Mouse (Mus musculus): ENCODE results near the gene Il5ra. TPM values are rescaled to one million over a fixed set of nuclear protein-coding genes. Genes with fewer than 3 reads are reported as not detected.

Il5ra gene
- polyA plus RNA-seq, 1 experiment, result not detected

DNA sequence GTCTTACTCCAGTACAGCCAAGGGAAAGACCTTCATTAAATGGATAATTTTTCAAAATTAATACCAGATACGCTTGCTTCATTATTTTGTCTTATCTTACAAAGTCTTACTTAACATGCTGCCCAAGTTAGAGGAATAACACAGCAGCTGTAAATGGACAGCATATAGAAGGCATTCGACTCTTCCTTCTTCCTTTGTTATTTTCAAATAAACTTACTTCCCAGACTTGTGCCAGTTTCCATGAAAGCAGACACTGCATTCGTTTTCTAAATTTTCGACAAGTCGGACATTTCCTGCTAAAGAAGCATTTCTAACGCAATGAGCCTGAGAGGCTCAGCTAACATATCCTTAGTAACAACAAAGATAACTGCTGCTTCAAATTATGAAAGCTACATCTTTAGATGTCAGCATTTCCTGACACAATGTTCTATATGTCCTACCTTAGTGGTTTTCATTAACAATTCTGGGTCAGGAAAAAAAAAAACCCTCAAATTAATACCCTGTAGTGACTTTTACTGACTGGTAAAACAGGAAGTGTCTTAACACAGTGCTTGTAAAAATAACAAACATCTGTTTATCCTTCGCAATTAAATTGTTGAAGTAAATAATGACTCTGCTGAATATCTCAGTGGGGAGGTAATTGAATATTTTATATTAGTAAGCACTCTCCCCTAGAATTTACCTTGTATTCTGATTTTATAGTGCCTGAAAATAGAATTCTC lies 3.0 kb downstream of the Il5ra start:
- no peak overlapping the region for H3K4me3 ChIP-seq (ENCODE audit: insufficient read depth, low read length)
- TF ChIP-seq POLR2A (IDR thresholded peaks at IDR 0.05; ENCODE audit: extremely low read depth, insufficient read depth, low read length), result no peak
- no peak for TF ChIP-seq CTCF (IDR thresholded peaks at IDR 0.05; ENCODE audit: extremely low read depth, insufficient read depth, low read length)
- no peak overlapping the region for H3K27ac ChIP-seq (ENCODE audit: insufficient read depth, low read length)
- H3K4me1 ChIP-seq (ENCODE audit: control insufficient read depth, insufficient read depth, low read length), result no peaks in the 10 kb centered on the region

DNA sequence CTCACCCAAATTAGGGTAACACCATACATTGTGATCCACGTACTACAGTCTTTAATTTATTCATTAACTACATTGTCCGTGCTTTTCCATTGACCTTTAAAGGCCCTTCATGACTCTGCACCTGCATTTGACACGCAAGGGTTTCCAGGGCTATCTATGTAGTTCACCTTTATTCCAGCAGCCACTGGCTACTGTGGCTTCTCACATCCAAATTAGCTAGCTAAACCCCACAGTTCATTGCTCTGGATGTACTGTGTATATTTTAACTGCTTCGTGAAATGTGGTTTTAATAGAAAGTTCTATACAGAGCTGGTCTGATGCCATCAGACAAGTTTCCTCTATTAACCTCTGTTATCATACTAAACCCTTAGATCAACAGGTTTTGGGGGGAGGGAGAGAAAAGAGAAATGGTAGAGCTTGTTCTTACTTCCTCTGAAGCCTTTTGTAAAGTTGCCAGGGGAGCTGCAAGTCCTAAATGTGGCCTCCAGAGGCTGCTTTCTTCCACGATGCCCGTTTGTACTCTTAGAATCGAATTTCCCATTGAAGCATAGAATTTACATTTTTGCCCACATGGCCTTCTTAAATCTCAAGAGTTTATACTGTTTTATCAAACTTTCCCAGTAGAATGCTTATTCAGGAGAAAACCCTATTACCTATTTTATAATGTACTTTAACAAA lies 5.1 kb downstream of the Il5ra start:
- no peaks in the 10 kb centered on the region for H3K4me1 ChIP-seq (ENCODE audit: control insufficient read depth, insufficient read depth, low read length)
- TF ChIP-seq CTCF (IDR thresholded peaks at IDR 0.05; ENCODE audit: extremely low read depth, insufficient read depth, low read length) (no peak), POLR2A (IDR thresholded peaks at IDR 0.05; ENCODE audit: extremely low read depth, insufficient read depth, low read length) (no peak)
- H3K27ac ChIP-seq (ENCODE audit: insufficient read depth, low read length), result no peak overlapping the region
- no peak overlapping the region for H3K4me3 ChIP-seq (ENCODE audit: insufficient read depth, low read length)

DNA sequence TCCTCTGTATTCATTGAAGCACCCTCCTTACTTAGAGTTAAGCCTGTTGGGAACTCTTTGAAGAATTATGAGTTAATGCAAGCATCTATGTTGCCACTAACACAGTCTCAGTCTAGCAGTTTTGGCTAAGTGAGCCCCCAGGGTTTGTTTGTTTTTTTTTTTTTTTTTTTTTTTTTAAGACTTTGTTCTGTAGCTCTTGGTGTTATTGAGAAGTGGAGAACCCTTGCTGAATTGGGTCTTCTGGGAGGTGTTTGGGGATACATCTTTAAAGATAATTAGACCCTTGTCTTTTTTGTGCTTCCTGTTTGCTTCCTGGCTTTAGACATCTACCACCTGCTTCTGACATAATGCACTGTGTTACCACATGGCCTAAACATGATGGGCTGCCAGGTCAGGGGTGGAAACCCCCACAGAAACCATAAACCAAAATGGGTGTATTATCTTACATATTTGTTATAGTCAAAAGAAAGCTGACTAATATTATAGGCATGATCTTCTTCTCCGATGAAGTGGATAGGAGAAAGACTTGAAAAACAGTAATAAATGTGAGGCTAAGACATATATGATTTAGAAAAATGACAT lies 8.5 kb downstream of the Il5ra start:
- H3K4me3 ChIP-seq (ENCODE audit: insufficient read depth, low read length), result no peak overlapping the region
- no peaks in the 10 kb centered on the region for H3K4me1 ChIP-seq (ENCODE audit: control insufficient read depth, insufficient read depth, low read length)
- no peak overlapping the region for H3K27ac ChIP-seq (ENCODE audit: insufficient read depth, low read length)
- no peak for TF ChIP-seq CTCF (IDR thresholded peaks at IDR 0.05; ENCODE audit: extremely low read depth, insufficient read depth, low read length)
- TF ChIP-seq POLR2A (IDR thresholded peaks at IDR 0.05; ENCODE audit: extremely low read depth, insufficient read depth, low read length), result no peak

DNA sequence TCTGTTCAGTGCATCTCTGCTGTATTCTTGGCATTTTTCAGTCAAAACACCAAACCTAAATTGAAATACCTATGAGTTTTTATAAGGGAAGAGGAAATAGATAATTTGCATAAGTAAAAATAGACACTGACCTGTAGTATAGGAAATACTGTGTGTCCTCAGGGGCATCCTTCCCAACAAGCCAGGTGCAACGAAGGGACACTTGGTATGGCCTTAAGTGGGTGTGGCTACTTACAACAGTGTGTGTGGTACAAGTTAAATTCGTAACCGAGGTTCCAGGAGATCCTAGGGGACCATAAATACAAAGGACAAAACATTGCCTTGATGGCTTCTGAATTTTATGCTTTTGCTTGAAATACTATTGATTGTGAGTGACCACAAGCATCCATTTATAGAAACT lies 10.6 kb downstream of the Il5ra start:
- TF ChIP-seq CTCF (IDR thresholded peaks at IDR 0.05; ENCODE audit: extremely low read depth, insufficient read depth, low read length) (no peak), POLR2A (IDR thresholded peaks at IDR 0.05; ENCODE audit: extremely low read depth, insufficient read depth, low read length) (no peak)
- H3K4me1 ChIP-seq (ENCODE audit: control insufficient read depth, insufficient read depth, low read length), result no peaks in the 10 kb centered on the region
- H3K4me3 ChIP-seq (ENCODE audit: insufficient read depth, low read length), result no peak overlapping the region
- H3K27ac ChIP-seq (ENCODE audit: insufficient read depth, low read length), result no peak overlapping the region

DNA sequence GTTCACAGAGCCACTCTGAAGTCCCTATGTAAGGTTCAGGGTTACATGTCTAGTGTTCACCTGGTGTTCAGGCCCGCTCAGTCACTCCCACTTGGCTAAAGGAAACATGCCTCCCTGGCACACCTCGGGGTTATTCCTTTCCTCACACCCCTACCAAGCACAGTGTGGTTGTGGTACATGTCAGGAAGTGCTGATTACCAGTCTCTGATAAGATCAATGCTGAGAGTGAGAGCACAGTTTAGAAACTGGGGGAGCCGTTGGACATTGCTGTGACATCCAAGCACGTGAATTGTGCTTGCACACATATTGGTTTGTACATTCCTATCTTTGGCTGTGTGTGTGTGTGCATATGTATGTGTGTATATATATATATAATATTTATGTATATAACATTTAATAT lies 16.3 kb downstream of the Il5ra start:
- H3K4me3 ChIP-seq (ENCODE audit: insufficient read depth, low read length), result no peak overlapping the region

DNA sequence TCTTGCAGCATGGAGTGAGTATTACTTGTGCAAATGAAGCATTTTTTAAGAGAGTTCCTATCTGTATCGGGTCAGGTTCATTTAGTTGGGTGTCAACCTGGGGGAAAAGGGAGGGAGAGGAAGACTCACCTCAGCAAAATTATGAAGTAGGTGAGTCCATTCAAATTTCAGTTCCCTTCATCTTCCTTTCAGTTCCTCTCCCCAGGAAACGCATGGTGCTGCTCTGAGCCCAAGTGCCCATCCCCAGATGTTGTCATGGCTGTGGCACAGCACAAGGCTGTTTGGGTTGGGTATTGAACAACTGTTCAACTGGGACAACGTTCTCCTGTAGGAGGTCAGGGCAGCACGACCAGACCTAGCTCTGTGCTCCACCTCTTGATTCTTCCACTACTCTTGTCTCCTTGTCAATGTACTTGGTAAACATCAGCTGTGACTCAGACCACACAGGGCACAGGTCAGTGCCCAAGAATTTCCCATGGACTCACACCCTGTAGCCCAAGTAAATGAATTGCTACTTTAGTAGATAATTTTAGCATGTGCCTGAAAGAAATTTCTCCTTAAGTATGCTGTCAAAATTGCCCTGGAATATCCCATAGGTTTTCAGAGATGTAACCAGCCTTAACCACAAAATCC lies 19.0 kb downstream of the Il5ra start:
- no peak overlapping the region for H3K27ac ChIP-seq (ENCODE audit: insufficient read depth, low read length)
- H3K4me3 ChIP-seq (ENCODE audit: insufficient read depth, low read length), result no peak overlapping the region
- TF ChIP-seq POLR2A (IDR thresholded peaks at IDR 0.05; ENCODE audit: extremely low read depth, insufficient read depth, low read length), result no peak
- no peak for TF ChIP-seq CTCF (IDR thresholded peaks at IDR 0.05; ENCODE audit: extremely low read depth, insufficient read depth, low read length)
- no peaks in the 10 kb centered on the region for H3K4me1 ChIP-seq (ENCODE audit: control insufficient read depth, insufficient read depth, low read length)

More for the DNA sequence above, 16.3 kb downstream of the Il5ra start:
- no peak for TF ChIP-seq POLR2A (IDR thresholded peaks at IDR 0.05; ENCODE audit: extremely low read depth, insufficient read depth, low read length)
- no peak for TF ChIP-seq CTCF (IDR thresholded peaks at IDR 0.05; ENCODE audit: extremely low read depth, insufficient read depth, low read length)
- H3K27ac ChIP-seq (ENCODE audit: insufficient read depth, low read length), result no peak overlapping the region
- H3K4me1 ChIP-seq (ENCODE audit: control insufficient read depth, insufficient read depth, low read length), result no peaks in the 10 kb centered on the region

DNA sequence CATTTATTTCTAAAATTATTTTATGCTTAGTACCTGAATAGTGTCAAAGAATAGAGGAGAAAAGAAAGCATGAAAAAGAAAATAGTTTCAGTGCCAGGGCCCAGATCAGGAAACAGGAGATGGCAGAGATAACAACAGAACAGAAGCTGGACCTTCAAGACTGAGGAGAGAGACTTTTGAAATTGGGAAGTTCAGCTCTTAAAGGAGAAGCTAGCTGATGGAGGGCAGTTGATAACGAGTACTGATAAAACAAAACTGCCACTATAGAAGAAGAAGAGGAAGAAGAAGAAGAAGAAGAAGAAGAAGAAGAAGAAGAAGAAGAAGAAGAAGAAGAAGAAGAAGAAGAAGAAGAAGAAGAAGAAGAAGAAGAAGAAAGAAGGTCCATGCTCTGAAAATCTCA lies 21.1 kb downstream of the Il5ra start:
- Histone ChIP-seq H3K27ac (ENCODE audit: insufficient read depth, low read length) (no peak overlapping the region), H3K4me1 (ENCODE audit: control insufficient read depth, insufficient read depth, low read length) (no peaks in the 10 kb centered on the region), H3K4me3 (ENCODE audit: insufficient read depth, low read length) (no peak overlapping the region)
- TF ChIP-seq POLR2A (IDR thresholded peaks at IDR 0.05; ENCODE audit: extremely low read depth, insufficient read depth, low read length), result no peak
- TF ChIP-seq CTCF (IDR thresholded peaks at IDR 0.05; ENCODE audit: extremely low read depth, insufficient read depth, low read length), result no peak

DNA sequence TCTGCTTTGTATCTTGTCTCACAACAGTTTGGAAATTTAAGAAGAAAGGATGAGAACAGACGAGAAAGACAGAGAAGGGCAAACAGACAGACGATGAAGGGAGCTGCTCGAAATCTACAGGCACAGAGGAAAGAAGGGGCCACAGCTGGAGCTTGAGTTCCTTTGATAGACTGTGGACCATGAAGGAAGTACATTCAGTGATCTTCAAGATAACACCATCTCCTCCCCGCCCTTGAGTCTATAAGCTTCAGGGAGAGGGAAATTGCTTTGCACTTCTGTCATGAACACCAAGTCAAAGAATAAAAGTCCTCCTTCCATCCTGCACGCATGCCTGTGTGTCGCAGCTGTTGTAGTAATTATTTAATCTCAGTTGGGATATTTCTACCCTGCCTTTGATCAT lies 22.8 kb downstream of the Il5ra start:
- TF ChIP-seq CTCF (IDR thresholded peaks at IDR 0.05; ENCODE audit: extremely low read depth, insufficient read depth, low read length), result no peak
- TF ChIP-seq POLR2A (IDR thresholded peaks at IDR 0.05; ENCODE audit: extremely low read depth, insufficient read depth, low read length), result no peak
- Histone ChIP-seq H3K4me1 (ENCODE audit: control insufficient read depth, insufficient read depth, low read length) (no peaks in the 10 kb centered on the region), H3K27ac (ENCODE audit: insufficient read depth, low read length) (no peak overlapping the region), H3K4me3 (ENCODE audit: insufficient read depth, low read length) (no peak overlapping the region)

DNA sequence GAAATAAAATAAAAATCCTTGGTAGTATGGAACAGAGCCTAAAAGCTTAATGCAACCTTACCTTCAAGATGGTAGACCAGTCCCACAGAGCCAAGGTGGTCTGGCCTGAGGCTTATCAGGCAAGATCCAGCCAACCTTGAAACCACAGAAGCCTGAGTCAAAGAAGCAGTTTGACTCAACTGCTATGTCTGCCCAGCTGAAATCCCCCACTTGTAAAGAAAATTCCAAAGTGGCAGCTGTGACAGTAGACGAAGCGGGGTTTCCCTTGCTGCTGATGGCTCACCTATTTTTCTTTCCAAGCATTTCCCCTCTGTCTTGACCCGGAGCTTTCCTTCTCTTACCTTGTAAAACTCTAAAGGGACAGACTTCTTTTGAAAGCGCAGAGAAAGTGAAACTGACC lies 23.2 kb downstream of the Il5ra start:
- H3K4me3 ChIP-seq (ENCODE audit: insufficient read depth, low read length), result no peak overlapping the region
- TF ChIP-seq CTCF (IDR thresholded peaks at IDR 0.05; ENCODE audit: extremely low read depth, insufficient read depth, low read length) (no peak), POLR2A (IDR thresholded peaks at IDR 0.05; ENCODE audit: extremely low read depth, insufficient read depth, low read length) (no peak)
- H3K27ac ChIP-seq (ENCODE audit: insufficient read depth, low read length), result no peak overlapping the region
- no peaks in the 10 kb centered on the region for H3K4me1 ChIP-seq (ENCODE audit: control insufficient read depth, insufficient read depth, low read length)

Measured in cortical plate, adult 2 months (tissue).